Mouse (Mus musculus) spleen, postnatal 4 days (tissue): ENCODE measurements around the gene Olfr352.

Source experiments
- DNase-seq, 2 experiments: peaks; one replicate each; pipeline ENCODE4 v3.0.0; 2022; ENCODE audit warnings: low spot score in 2 of 2

The Olfr352 gene

DNA sequence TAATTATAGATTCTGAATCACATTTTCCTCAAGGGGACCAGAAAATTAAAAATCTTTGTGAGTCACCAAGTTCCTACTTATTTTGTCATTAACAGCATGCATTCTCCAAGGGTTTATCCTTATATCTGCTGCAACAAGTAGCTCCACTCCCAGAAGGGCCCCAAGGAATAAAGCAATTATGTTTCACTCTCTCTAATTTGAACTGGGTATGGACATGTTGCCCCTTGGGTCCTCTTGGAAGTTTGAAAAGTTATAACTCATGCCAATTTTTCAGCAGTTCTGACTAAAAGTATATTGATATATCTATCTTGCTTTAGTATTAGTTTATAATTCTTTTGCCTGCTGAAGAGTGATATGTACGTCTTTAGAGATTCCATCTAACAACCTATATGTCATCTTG lies at the start of gene Olfr352:
Gene Olfr352, plus strand, starts transcription at position 301 of the 400 bp plus-strand sequence.
- DNase-seq = no peak

- no peak for DNase-seq
Measured at GRCm38 (mm10) chr2:36846010-36846409, 22.2 kb upstream of the Olfr352 start, which contains the start of gene Olfr350. TSS of gene Olfr350 (plus strand) at chr2:36846310.

DNA sequence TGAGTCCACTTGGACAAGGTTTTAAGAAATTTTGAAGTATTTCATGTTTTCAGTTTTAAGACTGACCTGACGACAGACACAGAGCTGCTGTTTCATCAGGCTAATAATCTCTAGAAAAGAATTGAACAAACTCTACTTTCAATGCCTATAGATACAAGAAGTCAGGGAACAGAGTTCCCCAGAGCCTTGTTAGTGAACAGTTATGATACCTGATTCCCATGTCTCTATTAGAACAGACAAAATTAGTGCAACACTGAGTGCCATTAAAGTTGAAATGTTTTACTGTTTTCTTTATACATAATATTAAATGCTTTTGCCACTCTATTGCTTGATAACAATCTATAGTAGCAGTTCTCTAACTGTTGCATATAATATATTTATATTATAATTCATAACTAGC lies 5.7 kb upstream of the Olfr352 start, which contains the start of gene Olfr351:
Gene Olfr351, minus strand, starts transcription at position 101 of the 400 bp plus-strand sequence.
- no peak for DNase-seq

DNA sequence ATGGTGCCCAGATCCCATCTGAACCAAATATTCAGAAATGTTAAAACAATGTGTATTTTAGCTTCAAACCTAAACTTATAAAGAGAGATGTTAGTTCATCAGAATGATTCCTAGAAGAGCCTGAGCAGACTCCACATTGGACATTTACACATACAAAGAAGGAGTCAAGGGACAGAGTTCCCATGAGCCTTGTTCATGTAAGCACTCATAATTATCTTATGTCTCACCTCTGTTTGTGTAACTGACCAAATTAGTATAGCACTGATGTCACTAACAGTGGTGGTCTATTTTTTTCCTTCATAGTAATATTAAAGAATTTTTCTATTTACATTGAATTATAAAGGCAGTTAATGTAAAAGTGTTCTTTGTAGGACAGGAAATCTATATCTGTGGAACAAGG lies 24.6 kb downstream of the Olfr352 start, which contains the start of gene Olfr353:
Gene Olfr353, minus strand, starts transcription at position 101 of the 400 bp plus-strand sequence.
- no peak for DNase-seq

GRCm38 (mm10) chr2:36897114-36897513 lies 28.9 kb downstream of the Olfr352 start:
- DNase-seq = no peak

DNA sequence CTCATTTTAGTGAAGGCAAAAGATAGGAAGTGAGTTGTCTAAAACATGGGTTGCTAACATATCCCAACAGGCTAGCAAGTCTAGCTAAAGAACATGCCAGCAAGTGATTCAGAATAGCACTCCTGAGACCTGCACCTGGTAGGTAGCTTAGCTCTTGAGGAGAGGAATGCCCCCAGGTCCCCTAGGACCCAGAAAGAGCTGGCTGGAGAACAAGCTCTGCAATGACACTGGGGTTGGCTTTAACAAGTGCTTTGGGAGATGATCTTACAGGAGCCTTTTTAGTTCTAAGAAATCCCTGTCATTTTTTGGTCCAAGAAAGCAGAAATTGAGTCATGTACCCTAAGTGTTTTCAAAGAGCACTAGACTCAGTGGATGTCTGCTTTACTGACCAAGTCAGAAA lies 37.1 kb downstream of the Olfr352 start, which contains the start of gene Olfr354:
Gene Olfr354, plus strand, starts transcription at position 301 of the 400 bp plus-strand sequence.
- DNase-seq = no peak
